Mouse (Mus musculus) kidney, adult 8-10 months (tissue): ENCODE measurements around the gene Dnah17.

ENCODE experiments used
- DNase-seq, 2 experiments: peaks; one replicate each; pipeline ENCODE4 v3.0.0; 2022

Dnah17 gene

GRCm38 (mm10) chr11:118130534-118130933, at the start of gene Dnah17:
Dnah17 (minus strand) TSS chr11:118130634.
- DNase-seq, result no peak

- no peak for DNase-seq
These were observed 49.8 kb upstream of the Dnah17 start for GRCm38 (mm10) chr11:118180199-118180598.

- no peak for DNase-seq
These were observed 47.8 kb upstream of the Dnah17 start for GRCm38 (mm10) chr11:118178236-118178635.

- no peak for DNase-seq
These were observed 44.3 kb upstream of the Dnah17 start for GRCm38 (mm10) chr11:118174752-118175151.

- DNase-seq, result no peak
These were observed 42.3 kb upstream of the Dnah17 start for GRCm38 (mm10) chr11:118172768-118173167.

GRCm38 (mm10) chr11:118170333-118170732, 39.9 kb upstream of the Dnah17 start:
- no peak for DNase-seq

DNA sequence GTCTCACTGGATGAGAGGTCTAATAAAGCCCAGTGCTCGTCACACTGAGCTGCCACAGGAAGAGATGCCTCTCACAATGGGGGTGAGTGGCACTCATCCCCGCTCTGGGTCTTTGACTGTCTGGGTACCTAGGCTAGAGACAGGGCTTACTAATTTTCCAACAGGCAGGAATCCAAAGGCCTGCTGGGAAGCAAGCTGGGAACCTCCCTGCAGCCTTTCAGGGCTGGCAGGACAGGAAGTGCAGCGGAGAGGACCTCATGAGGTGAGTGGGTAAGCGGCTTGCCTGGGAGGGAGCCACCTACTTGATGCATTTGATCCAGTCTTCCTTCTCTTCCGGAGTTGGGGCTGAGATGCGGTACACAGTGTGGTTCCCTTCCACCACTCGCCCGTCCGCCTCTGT, 38.3 kb upstream of the Dnah17 start:
- DNase-seq, result no peak

DNA sequence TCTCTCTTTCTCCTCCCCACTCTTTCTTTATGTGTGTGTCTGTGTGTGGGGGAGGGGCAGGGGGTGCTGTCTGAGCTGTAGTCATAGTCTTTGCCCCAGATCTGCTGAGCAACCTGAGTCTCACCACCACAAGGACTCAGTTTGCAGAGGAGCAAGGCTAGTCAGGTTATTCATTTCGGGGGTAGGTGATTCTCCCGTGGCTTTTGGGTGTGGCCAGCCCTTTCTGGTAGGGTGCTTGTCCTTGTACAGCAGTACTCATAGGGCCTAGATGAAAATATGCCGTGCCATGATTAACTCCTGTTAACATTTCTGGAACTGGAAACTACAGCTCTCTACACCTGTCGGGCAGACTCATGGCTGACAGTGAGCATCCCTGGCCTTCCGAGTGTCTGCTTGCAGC, 36.2 kb upstream of the Dnah17 start:
- no peak for DNase-seq

DNA sequence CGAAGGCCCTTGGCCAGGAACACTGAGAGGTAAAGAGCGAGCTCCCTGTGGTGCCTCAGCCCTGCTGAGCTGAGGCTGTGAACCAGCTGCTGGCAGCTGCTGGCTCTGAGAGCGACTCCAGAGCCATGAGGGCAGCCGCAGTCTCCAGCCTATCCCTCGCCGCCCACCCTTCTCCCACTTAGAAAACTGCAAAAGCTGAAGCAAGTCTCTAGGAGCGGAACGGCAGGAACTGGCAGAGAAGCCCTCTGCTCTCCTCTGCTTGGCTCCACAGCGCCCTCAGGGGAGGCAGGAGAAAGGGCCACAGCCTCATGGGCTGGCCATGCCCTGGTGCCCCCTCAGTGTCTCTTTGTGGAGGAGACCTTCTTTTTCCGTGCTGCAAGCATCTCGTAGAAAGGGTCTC, 35.2 kb upstream of the Dnah17 start:
- DNase-seq, result no peak

- no peak for DNase-seq
These were observed 34.1 kb upstream of the Dnah17 start for GRCm38 (mm10) chr11:118164566-118164965.

DNA sequence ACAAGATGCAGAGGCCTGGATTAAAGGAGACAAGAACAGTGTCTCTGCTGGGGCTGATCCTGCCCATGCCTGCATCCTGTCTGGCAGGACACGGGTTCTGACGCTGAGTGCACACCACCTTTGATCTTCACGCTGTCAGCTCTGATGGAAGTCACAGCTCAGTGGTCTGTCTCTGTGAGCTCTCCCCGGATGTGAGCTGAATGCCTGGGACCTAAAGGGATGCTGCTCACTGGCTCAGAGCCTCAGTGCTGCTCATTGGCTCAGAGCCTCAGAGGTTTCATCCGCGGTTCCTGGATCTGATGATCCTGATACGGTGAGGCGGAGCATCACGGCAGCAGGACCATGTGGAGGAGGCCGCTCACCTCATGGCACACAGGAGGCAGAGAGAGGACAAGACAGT, 31.8 kb upstream of the Dnah17 start:
- no peak for DNase-seq

- no peak for DNase-seq
These were observed 30.8 kb upstream of the Dnah17 start for GRCm38 (mm10) chr11:118161240-118161639.

DNA sequence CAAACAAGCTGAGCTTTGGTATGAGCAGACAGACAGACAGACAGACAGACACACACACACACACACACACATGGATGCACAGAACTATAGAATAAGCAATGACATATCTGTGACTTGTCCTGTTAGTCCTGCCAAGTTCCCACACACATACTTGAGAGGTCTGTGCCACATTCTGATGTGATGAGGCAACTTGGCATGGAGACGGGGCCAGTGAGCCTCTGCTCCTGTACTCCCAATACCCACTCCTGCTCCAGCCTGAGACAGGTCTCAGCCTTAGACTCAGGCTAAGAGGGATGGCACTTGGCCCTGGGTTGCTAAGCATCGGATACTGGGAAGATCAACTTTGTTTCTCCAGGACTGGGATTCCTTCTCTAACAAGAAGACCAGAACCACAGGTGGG, 30.3 kb upstream of the Dnah17 start:
- no peak for DNase-seq

DNA sequence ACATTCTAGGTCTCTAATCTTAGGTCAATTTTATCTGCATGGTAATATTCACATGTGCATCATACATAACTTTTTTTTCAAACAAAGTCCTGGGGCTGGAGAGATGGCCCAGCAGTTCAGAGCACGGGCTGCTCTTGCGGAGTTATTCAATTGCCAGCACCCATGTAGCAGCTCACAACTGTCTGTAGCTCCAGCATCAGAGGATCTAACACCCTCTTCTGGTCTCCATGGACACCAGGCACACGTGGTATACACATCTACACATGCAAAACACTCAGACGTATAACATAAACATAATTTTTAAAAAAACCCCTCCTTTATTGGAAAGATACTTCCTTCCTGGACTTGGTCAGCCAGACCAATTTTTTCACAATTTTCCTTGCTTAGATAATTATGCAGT, 28.3 kb upstream of the Dnah17 start:
- DNase-seq, result no peak

DNA sequence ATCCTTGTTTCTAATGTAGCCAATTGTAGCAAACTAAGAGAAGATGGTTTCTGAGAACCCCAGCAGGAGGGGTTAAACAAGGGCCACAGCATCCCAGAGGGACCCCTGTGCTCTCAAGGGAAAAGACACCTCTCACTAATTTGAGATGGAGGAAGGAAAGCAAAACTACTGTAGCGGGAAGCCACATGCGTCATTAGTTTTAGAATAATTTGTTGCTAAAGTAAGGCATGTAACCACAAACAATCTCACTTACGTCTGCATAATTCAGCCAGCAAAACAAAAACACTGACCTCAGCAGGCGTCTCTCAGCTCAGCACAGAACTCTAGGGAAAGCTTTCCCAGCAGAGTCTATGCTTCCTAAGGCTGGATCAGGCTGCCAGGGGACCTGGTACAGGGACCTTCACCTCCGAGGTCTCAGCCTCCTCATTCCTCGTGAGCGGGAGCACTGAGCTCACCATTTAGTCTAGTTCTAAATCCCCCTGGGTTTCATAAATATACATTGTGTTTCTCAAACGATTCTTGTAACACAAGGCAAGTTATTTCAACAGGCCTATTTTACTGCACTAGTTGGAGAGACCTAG, 26.1 kb upstream of the Dnah17 start:
- peak in 1 of 2 experiments; percentile 16 for DNase-seq

DNA sequence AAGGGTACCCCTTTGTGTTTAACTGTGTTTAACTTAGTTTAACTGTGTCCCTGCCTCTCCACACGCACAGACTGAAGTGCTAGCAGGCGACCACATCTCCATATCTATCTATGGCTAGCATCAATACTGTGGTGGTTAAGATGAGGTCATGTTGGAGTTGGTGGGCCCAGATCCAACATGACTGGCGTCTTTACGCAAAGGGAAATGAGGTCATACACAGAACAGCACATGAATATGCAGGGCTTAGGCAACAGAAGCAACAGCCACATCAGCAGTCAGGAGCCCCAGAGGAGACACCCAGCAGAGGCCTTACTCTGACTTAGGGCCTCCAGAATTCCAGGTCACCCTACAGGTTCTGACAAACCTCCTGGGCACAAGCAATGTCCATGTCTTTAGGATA, 22.5 kb upstream of the Dnah17 start:
- DNase-seq, result no peak

GRCm38 (mm10) chr11:118151423-118152180, 21.2 kb upstream of the Dnah17 start:
- no peak for DNase-seq

DNA sequence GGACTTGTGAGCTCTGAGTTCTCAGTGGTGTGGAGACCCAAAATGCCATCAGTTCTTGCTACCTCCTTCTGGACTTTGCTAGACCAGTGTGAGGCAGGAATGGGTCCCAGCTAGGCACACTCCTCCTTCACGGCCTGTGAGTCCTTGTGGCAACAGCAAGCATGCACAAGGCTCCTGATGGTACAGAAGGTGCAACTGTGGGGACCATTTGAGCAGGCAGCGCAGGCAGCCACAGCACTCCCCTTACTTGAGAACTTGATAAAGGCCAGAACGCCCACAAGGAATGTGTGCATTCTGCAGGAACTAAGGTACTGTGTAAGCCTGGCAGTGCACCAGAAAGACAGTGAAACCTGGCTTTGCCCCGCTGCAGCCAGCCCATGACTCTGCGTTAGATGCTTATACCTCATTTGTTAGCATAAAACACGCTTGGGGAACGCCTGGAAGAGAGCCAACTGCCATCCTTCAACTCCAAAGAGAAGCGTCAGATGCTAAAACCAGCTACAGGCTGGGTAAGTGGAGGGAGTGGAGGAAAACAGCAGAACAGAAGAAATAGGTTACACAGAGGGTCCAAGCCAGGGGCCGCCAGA, 19.8 kb upstream of the Dnah17 start:
- DNase-seq, result no peak

- DNase-seq, result no peak
These were observed 17.6 kb upstream of the Dnah17 start for GRCm38 (mm10) chr11:118147877-118148637.

DNA sequence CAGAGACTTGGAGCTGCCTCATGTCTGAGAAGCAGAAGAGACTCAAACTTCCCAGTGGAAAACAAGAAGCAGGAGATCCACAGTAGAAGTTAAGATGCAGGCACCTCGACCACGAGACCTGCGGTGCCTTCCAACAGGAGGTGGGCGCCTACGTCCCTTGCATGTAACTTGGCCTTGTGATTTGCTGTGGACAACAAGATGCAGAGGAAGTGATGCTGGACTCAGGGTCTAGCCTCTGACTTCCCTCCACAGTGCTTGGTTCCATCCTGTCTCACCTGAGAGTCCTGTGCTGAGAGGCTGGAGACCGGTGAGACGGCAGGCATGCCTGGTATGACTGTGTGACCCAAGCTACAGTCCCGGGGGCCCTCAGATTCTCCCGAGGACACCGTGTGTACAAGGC, 16.0 kb upstream of the Dnah17 start:
- no peak for DNase-seq

DNA sequence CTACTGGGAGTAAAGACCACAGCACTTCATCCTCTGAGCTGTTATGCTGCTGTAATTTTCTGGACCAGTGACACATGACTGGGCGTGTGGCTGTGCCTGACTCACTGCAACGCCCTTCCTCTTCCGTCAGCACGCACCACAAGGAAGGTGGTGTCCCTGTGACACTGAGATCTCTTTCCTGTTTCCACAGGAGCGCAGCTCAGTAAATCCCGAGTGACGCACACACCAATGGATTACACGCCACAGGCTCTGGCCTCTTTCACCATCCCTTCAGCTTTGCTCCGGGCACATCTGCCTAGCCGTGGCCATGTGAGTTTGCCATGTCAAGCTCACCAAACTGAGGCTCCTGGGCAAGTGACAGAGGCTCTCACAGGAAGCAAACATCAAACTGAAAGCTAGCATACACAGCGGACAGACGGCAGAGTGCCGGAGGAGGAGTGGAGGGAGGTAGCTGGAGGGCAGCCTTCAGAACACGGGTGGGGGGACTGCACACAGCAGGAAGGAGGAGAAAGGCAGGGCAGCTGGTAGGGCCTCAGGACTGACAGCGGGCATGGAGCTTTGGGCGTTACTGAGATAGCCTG, 15.4 kb upstream of the Dnah17 start:
- DNase-seq, result peak; percentile 56 to 61

DNA sequence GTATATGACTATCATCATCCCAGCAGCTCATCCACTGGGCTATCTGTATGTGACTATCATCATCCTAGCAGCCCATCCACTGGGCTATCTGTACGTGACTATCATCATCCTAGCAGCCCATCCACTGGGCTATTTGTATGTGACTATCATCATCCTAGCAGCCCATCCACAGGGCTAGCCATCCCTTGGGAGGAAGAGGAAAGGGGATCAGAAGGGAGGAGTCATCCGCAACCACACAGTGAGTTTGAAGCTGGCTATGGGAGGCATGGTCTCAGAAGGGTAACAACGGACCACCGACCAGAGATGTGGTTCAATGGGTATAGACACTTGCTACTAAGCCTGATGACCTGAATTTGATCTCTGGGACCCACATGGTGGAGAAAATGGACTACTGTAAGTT, 14.7 kb upstream of the Dnah17 start:
- no peak for DNase-seq

DNA sequence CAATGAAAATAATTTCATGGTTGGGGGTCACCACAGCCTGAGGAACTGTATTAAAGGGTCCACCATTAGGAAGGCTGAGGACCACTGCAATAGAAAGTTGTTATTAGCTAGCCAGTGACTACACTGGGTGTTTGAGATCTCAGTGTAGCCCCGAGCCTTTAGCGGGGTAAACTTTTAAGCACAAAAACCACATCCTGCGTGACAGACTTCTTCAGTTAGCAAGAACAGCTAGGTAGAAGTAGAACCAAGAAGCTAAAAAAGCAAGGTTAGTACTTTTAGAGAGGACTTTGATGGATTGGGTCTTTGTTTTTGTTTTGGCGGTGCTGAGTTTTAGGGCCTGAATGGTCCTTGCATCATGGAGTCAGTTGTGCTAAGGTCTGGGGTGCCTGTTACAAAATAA, 13.3 kb upstream of the Dnah17 start:
- no peak for DNase-seq
